Mouse (Mus musculus) CH12.LX (cell line): ENCODE data around the gene Gm20388. TPM values are rescaled to one million over a fixed set of nuclear protein-coding genes. Genes with fewer than 3 reads are reported as not detected.

Experiments used
- DNase-seq: peaks from one replicate; pipeline ENCODE4 v3.0.0-alpha.2; 2013; ENCODE audit errors: extremely low read depth
- H3K27ac ChIP-seq: 2 replicates; pipeline ENCODE4 v1.5.1; 2012; ENCODE audit warnings: low read depth, mild to moderate bottlenecking, control low read depth, moderate library complexity; ENCODE audit not compliant: insufficient read depth
- H3K27me3 ChIP-seq: replicated peaks from 2 replicates; pipeline ENCODE3; 2012; ENCODE audit warnings: inconsistent platforms
- H3K36me3 ChIP-seq, 2 experiments: replicated peaks in 1 of 2; 2 replicates each; pipeline versions ENCODE3 to v1.6.1; 2012; ENCODE audit warnings: inconsistent platforms in 1 of 2, low read length in 1 of 2, mild to moderate bottlenecking in 1 of 2, mixed read lengths in 1 of 2, moderate library complexity in 1 of 2; ENCODE audit not compliant: control insufficient read depth in 1 of 2, insufficient read depth in 1 of 2
- H3K4me1 ChIP-seq, 2 experiments: 2 replicates each; pipeline ENCODE4 v1.6.1; 2012; ENCODE audit warnings: inconsistent platforms in 1 of 2, moderate library complexity in 1 of 2; ENCODE audit not compliant: insufficient read depth in 2 of 2, control insufficient read depth in 1 of 2
- H3K4me2 ChIP-seq: 2 replicates; pipeline ENCODE4 v1.6.1; 2012; ENCODE audit warnings: low read depth, mild to moderate bottlenecking, control low read depth; ENCODE audit not compliant: poor library complexity, insufficient read depth, severe bottlenecking
- H3K4me3 ChIP-seq, 3 experiments: fragments of 150-350 bp in 1 of 3; sonication (generic) in 1 of 3; replicated peaks in 1 of 3; 2 replicates each; pipeline versions ENCODE3 to v1.5.1; 2011 to 2012; ENCODE audit warnings: low read depth in 2 of 3, low read length in 2 of 3, mild to moderate bottlenecking in 2 of 3, moderate library complexity in 2 of 3, control low read depth in 1 of 3, improper control_type of control experiment in 1 of 3, inconsistent platforms in 1 of 3, mixed read lengths in 1 of 3; ENCODE audit not compliant: poor library complexity in 1 of 3
- H3K79me2 ChIP-seq: replicated peaks from 2 replicates; pipeline ENCODE4 v1.6.1; 2012; ENCODE audit warnings: mild to moderate bottlenecking, moderate library complexity; ENCODE audit not compliant: control insufficient read depth, poor library complexity, insufficient read depth, severe bottlenecking; ENCODE audit errors: extremely low read depth
- H3K9ac ChIP-seq: 2 replicates; pipeline ENCODE4 v1.6.1; 2012; ENCODE audit warnings: low read depth, mild to moderate bottlenecking, control low read depth, moderate library complexity; ENCODE audit not compliant: insufficient read depth
- H3K9me3 ChIP-seq: replicated peaks from 2 replicates; pipeline ENCODE3; 2012; ENCODE audit warnings: low read length, inconsistent platforms, mixed read lengths
- BHLHE40 ChIP-seq: IDR thresholded peaks from 2 replicates; pipeline ENCODE4 v1.6.1; 2011; ENCODE audit warnings: mild to moderate bottlenecking, low read depth, low read length, improper control_type of control experiment
- CHD2 ChIP-seq: IDR thresholded peaks from 2 replicates; pipeline ENCODE4 v1.6.1; 2011; ENCODE audit warnings: low read length, improper control_type of control experiment
- EP300 ChIP-seq: IDR thresholded peaks from 2 replicates; pipeline ENCODE4 v1.6.1; 2011; ENCODE audit warnings: low read length, improper control_type of control experiment
- ETS1 ChIP-seq: conservative IDR thresholded peaks from 2 replicates; pipeline ENCODE4 v1.6.1; 2012; ENCODE audit warnings: low read depth, mild to moderate bottlenecking, inconsistent platforms, low read length, improper control_type of control experiment, moderate library complexity
- HCFC1 ChIP-seq: IDR thresholded peaks from 2 replicates; pipeline ENCODE4 v1.6.1; 2012; ENCODE audit warnings: low read depth, mild to moderate bottlenecking, inconsistent platforms, low read length, improper control_type of control experiment
- JUN ChIP-seq: IDR thresholded peaks from 2 replicates; pipeline ENCODE4 v1.6.1; 2011; ENCODE audit warnings: low read depth, mild to moderate bottlenecking, low read length, improper control_type of control experiment, moderate library complexity; ENCODE audit not compliant: insufficient read depth
- MAFK ChIP-seq: IDR thresholded peaks from 2 replicates; pipeline ENCODE4 v1.6.1; 2011; ENCODE audit warnings: low read length, improper control_type of control experiment; ENCODE audit not compliant: insufficient replicate concordance
- MAX ChIP-seq: IDR thresholded peaks from 2 replicates; pipeline ENCODE4 v1.6.1; 2011; ENCODE audit warnings: low read length, improper control_type of control experiment
- MEF2A ChIP-seq: IDR thresholded peaks from 2 replicates; pipeline ENCODE4 v1.6.1; 2014; ENCODE audit warnings: low read depth, mild to moderate bottlenecking, inconsistent platforms, low read length, improper control_type of control experiment, borderline replicate concordance
- NELFE ChIP-seq: IDR thresholded peaks from 2 replicates; pipeline ENCODE4 v1.6.1; 2011; ENCODE audit warnings: low read depth, low read length, improper control_type of control experiment
- NRF1 ChIP-seq: IDR thresholded peaks from 2 replicates; pipeline ENCODE4 v1.6.1; 2014; ENCODE audit warnings: low read depth, mild to moderate bottlenecking, inconsistent platforms, low read length, improper control_type of control experiment, moderate library complexity
- POLR2A ChIP-seq: IDR thresholded peaks from 2 replicates; pipeline ENCODE4 v1.6.1; 2011; ENCODE audit warnings: low read depth, mild to moderate bottlenecking, improper control_type of control experiment, low read length
- SMC3 ChIP-seq: IDR thresholded peaks from 2 replicates; pipeline ENCODE4 v1.6.1; 2011; ENCODE audit warnings: low read depth, low read length, improper control_type of control experiment
- ZKSCAN1 ChIP-seq: IDR thresholded peaks from 2 replicates; pipeline ENCODE4 v1.6.1; 2012; ENCODE audit warnings: low read depth, inconsistent platforms, low read length, improper control_type of control experiment, borderline replicate concordance
- dilution Hi-C: fragments of 300-500 bp; cut with MboI; formaldehyde crosslinking; loops from 2 replicates; pipeline ENCODE4 v1.14.3; 2020; ENCODE audit warnings: low sequenced_read_pairs; ENCODE audit not compliant: extremely low pct_unique_long_range_greater_than_20kb, extremely low pct_ligation_motif_present
- in situ Hi-C: fragments of 300-500 bp; cut with MboI; formaldehyde crosslinking; loops from 3 replicates; pipeline ENCODE4 v1.14.3; 2019; ENCODE audit warnings: low sequenced_read_pairs, low pct_ligation_motif_present, low pct_unique_long_range_greater_than_20kb, mixed read lengths
- polyA plus RNA-seq: library from polyadenylated mRNA; unstranded; fragments of >175 nt; gene quantifications from 2 replicates; pipeline ENCODE4 v1.2.1, GENCODE M21; 2012; ENCODE audit warnings: low read depth; ENCODE audit not compliant: insufficient read length
- total RNA-seq, 2 experiments: library from RNA; depleted of rRNA; stranded (reverse); fragments of 300-350 nt in 1 of 2; fragments of >200 nt in 1 of 2; gene quantifications; 2 replicates each; pipeline ENCODE4 v1.2.3; 2012 to 2014

Gm20388 gene
- total and polyA plus RNA-seq, 3 experiments = 14.8 to 26.3 (median 22.2) TPM

- TF ChIP-seq JUN (no peak), MEF2A (no peak), BHLHE40 (no peak)
- H3K27ac ChIP-seq = no peak overlapping the region
- no peak overlapping the region for H3K4me2 ChIP-seq
- peaks cover 37 to 63% of the 10 kb centered on the region in 2 experiments for H3K36me3 ChIP-seq
- no peaks in the 10 kb centered on the region for H3K9me3 ChIP-seq
- in situ Hi-C loops = no loop called here
- H3K79me2 ChIP-seq = peaks cover 53% of the 10 kb centered on the region
- dilution Hi-C loops = no loop called here
- H3K27me3 ChIP-seq = no peaks in the 10 kb centered on the region
- peaks cover 4 to 25% of the 10 kb centered on the region in 2 experiments; a peak in 2 of 4 replicates for H3K4me1 ChIP-seq
- no peak overlapping the region for H3K9ac ChIP-seq
- H3K4me3 ChIP-seq = no peak overlapping the region
- no peak for DNase-seq
Observed at GRCm38 (mm10) chr8:124011580-124011979, 4100.9 kb downstream of the Gm20388 start.

- Histone ChIP-seq H3K27ac (no peak overlapping the region), H3K9ac (no peak overlapping the region), H3K4me2 (no peak overlapping the region), H3K79me2 (peaks cover 57% of the 10 kb centered on the region), H3K4me1 (peaks cover 4 to 29% of the 10 kb centered on the region in 2 experiments; a peak in 3 of 4 replicates)
- in situ Hi-C loops = no loop called here
- TF ChIP-seq EP300 (no peak), POLR2A (no peak), SMC3 (no peak), BHLHE40 (no peak), HCFC1 (no peak), NRF1 (no peak), ETS1 (no peak), CHD2 (no peak), MAFK (no peak), MAX (no peak), ZKSCAN1 (no peak), NELFE (no peak)
- TF ChIP-seq, all 38 proteins: peak for 0
- Histone ChIP-seq H3K9me3 (no peaks in the 10 kb centered on the region), H3K27me3 (no peaks in the 10 kb centered on the region), H3K36me3 (peaks cover 31 to 61% of the 10 kb centered on the region in 2 experiments), H3K4me3 (no peak overlapping the region)
- dilution Hi-C loops = no loop called here
- DNase-seq = no peak
Observed at GRCm38 (mm10) chr8:124011989-124012586, 4101.4 kb downstream of the Gm20388 start.
